Mouse (Mus musculus): ENCODE results near the gene Dip2a.

- TF ChIP-seq CTCF (conservative IDR thresholded peaks at IDR 0.05; ENCODE audit: insufficient read depth, insufficient read length, low read depth, low read length) (no peak), POLR2A (IDR thresholded peaks at IDR 0.05; ENCODE audit: low read depth, low read length) (no peak)
Measured at GRCm38 (mm10) chr10:76247960-76248646, 97.0 kb downstream of the Dip2a start.

Data from kidney, adult 2 months (tissue).